Mouse (Mus musculus) regulatory T cell (primary cell): ENCODE results near the gene Sapcd1.
"Not testable (repeated sequence)": the region's sequence is repeated elsewhere in the genome, so short reads cannot be mapped to it uniquely, and the experiment has no call there.

Experiments used
- in situ Hi-C: fragments of 300-600 bp; cut with MboI, MseI; formaldehyde crosslinking; loops from one replicate; pipeline ENCODE4 v1.15.1; 2025; ENCODE audit warnings: high pct_unique_total_duplicates

Sapcd1 gene

DNA sequence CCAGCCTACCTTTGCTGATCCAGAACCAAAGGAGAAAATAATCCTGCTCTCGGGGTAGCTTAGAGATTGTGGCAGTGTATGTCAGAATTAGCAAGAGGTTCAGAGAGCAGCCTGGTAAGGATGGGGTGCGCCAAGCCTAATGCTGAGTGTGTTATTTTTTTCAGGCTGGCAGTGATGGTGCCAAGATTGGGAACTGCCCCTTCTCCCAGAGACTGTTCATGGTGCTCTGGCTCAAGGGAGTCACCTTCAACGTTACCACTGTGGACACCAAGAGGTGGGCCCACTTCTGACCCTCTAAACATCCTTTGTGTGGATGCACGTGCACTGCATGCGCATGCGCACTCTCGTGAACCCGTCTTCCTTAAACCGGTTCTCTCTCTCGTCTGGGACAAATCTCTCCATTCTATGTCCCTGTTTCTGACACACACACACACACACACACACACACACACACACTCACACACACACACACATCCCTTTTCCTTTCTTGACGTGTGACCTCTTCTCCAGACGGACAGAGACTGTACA, 24.5 kb upstream of the Sapcd1 start:
- in situ Hi-C loops: loop anchor here (5.0 kb wide), 1 partner anchor 70 kb away; the partner anchor contains the start of genes Csnk2b and Gpank1

GRCm38 (mm10) chr17:35051156-35052086, 23.6 kb upstream of the Sapcd1 start:
- in situ Hi-C loops: loop anchor here (5.0 kb wide), 1 partner anchor 71 kb away; the partner anchor contains the start of genes Csnk2b and Gpank1

DNA sequence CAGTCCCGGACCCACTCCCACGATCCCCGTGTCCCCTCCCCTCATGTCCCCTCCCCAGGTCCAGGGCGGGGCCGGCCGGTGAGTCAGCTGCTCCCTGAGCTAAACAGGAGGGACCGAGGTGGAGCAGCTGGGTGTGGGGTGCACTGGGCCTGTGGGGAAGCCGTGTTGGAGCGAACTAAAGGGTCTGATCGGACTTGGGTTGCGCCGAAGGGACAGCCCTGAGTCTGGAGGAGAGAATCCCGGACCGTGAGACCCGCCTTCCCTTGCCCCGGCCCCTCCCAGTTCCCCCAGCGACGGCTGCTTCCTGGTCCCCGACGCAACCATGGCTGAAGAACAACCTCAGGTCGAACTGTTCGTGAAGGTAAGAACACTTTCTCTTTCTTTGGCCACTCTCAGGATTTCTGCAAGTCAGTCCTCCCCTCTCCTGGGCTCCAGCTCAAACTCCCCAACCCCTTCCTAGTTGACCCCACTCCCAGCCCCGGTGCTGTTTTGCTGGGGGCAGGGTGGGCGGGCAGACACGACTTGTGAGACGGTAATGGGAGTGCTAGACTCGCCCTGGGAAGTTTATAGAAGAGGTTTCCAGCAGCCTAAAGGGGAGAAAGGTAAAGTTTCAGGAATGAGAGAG, 22.4 kb upstream of the Sapcd1 start:
- in situ Hi-C loops: loop anchor here (5.0 kb wide), 1 partner anchor 72 kb away; the partner anchor contains the start of genes Csnk2b and Gpank1

DNA sequence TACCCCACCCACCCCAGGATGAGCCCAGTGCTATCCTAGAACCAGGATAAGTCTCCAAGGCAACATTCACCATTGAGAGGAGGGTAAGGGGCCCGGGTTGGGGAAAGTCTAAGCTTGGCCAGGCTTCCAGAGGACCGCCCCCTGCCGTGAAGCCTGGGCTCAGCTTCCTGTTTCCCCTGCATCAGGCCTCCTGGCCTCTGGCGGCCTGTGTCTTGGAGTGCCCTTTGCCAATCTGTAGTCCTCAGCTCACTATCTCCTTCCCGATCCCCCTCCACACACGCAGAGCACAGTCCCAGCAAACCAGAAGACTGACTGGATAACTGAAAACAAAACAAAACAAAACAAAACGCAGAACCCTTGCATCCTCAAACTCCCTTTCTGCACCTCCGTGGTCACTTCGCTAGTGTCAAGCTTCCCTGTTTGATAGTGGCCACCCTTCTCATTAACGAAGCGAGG, 21.8 kb upstream of the Sapcd1 start, which contains the start of gene Clic1:
Gene Clic1, plus strand, starts transcription at position 406 of the 456 bp plus-strand sequence.
- in situ Hi-C loops: loop anchor here (5.0 to 10.0 kb wide), 2 partner anchors 73 to 185 kb away; partner anchors contain the start of genes Atp6v1g2, Csnk2b, Gpank1 and Nfkbil1

DNA sequence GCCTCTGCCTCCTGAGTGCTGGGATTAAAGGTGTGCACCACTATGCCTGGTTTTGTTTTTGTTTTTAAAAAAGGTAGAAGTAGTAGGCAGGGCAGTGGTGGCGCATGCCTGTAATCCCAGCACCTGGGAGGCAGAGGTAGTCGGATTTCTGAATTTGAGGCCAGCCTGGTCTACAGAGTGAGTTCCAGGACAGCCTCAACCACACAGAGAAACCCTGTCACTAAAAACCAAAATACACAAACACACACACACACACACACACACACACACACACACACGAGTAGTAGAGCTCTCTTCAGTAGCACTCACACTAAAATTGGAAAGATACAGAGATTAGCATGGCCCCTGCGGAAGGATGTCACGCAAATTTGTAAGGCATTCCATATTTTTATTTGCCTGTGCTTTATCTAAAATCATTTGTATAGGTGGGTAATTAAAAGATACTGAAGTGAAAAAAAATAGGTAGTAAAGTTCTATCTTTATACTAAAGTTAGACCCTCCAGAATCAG, 21.2 kb upstream of the Sapcd1 start:
- in situ Hi-C loops: loop anchor here (10.0 kb wide), 1 partner anchor 186 kb away; the partner anchor contains the start of genes Atp6v1g2 and Nfkbil1

- in situ Hi-C loops: loop anchor here (10.0 kb wide), 1 partner anchor 186 kb away; the partner anchor contains the start of genes Atp6v1g2 and Nfkbil1
Measured at GRCm38 (mm10) chr17:35048149-35048931, 20.5 kb upstream of the Sapcd1 start.

DNA sequence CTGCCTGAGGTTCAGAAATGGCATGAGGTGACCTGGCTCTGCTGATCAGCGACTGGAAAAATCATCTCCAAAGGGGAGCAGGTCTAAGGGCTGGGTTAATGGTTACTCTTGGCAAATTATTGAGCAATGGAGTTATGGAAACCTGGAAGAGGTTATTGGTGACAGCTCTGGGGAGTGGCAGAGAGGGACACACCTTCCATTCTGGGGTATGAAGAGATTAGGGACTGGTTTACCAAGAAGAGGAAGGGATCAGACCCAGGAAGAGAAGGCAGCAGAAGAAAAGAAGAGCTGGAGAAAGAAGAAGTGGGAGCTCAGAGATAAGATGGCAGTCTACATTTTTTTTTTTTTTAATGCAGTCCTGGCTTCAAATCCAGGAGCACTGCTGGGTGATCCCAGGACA, 19.9 kb upstream of the Sapcd1 start:
- in situ Hi-C loops: loop anchor here (10.0 kb wide), 1 partner anchor 187 kb away; the partner anchor contains the start of genes Atp6v1g2 and Nfkbil1

DNA sequence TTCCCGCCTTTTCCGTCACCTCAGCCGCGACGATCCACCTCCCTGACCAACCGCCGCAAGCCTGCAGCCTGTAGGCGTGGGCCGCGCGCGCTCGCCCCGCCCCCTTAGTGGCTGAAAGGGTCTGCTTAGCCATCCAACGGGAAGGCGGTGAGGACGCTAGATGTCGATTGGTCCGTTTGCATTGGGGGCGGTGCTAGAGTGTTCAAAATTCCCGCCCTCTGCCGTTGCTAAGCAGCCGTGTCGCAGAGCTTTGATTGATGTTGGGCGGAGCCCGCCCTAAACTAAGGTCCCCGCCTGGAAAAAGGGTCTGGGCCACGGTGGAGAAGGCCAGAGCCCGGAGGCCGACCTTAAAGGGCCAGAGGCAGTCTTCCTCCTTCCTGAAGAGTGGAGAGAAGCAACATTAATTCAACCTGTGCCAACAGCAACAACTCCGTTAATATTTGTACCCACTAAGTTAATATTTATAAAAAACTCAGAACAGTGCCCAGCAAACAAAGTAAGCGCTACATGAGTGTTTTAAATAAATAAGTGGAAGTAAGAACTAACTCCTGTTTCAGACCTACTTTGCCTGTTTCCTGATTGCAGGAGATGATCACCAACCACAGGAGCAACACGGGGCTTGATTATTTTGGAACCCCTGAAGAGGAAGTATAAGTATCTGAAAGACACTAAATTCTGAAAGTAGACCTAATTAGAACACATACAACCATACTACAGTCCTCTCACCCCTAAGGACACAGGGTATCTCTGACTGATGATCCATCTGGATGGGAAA, 19.1 kb upstream of the Sapcd1 start, which contains the start of gene Msh5:
Gene Msh5, minus strand, starts transcription at position 65 of the 775 bp plus-strand sequence.
- in situ Hi-C loops: loop anchor here (10.0 kb wide), 1 partner anchor 188 kb away; the partner anchor contains the start of genes Atp6v1g2 and Nfkbil1

DNA sequence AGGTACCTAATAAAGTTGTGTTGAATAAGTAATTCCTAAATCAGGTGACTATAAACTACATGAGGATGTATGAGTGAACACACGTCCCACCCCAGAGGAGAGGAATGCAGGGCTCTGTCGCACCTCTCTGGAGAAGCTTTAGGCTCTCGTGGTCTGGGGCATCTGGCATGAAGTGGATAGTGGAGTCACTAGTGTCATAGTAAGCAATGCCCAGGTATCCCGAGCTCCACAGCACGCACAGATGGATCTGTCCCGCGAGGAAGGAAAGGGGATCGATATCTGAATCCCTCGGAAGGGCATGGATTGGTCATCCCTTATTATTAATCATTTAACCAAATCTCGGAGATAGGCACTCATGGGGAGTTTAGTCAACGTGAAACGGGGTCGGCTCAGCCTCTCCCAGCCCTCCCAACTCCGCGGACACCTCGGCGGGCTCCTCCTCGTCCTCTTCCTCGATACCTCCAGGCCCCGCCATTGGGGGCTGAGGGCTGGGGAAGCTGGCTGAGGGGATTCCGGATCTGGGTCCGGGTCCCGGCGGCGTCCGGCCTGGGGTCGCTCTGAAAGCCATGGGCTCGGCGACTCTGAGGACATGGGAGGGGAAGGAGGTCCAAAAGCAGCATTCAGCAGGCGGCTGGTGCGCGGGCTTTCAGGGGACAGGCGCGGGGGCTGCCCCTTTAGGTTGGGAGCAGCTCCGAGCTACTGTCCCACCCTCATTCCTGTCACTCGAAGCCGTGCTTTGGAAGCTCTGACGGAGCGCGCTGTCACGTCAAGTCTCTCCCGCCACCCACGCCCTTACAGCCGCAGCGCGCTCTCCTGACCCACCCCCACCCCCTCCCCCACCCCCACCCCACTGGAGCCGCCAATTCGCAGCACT, 18.2 kb upstream of the Sapcd1 start:
- in situ Hi-C loops: loop anchor here (10.0 kb wide), 1 partner anchor 189 kb away; the partner anchor contains the start of genes Atp6v1g2 and Nfkbil1

GRCm38 (mm10) chr17:35044904-35045806, 17.3 kb upstream of the Sapcd1 start:
- in situ Hi-C loops: loop anchor here (10.0 kb wide), 1 partner anchor 190 kb away; the partner anchor contains the start of genes Atp6v1g2 and Nfkbil1

DNA sequence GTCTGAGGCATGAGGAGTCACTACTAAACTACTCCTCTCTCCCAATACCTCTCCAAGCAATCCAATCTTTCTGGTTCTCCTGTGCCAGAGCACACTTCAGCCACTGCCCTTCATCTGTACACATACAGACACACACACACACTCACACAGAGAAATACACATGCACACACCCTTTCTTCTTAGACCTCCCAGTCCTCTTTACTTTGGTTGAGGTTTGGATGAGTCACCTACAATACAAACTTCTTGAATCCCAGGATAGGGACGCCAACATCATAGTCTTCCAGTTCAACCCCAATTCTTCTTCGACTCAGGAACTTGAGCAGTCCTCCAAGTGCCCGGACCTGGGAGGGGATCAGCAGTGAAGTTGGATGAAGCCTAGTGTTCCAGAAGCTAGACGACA, 16.0 kb upstream of the Sapcd1 start:
- in situ Hi-C loops: loop anchor here (10.0 kb wide), 1 partner anchor 191 kb away; the partner anchor contains the start of genes Atp6v1g2 and Nfkbil1

GRCm38 (mm10) chr17:35039121-35039873, 11.5 kb upstream of the Sapcd1 start:
- in situ Hi-C loops: no loop called here

DNA sequence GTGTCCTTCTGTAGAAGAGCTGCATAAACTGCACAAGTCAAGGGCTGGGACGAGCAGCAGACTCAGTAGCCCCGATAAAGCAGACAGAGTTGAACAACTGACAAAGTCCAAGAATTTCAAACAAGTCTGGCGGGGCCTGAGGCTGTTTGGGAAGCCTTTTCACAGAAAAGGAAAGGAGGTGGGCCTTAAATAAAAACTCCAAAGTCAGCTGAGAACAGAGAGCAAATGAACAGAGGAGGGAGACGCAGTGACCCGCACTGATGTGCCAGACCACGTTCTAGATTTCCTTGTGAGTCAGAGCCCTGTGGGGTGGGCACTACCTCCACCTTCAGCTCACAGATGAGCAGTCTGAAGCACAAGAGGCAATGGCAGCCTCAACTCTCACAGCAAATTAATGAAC, 7.1 kb upstream of the Sapcd1 start:
- in situ Hi-C loops: no loop called here

- in situ Hi-C loops: not testable (repeated sequence)
Measured at GRCm38 (mm10) chr17:35033703-35034102, 5.9 kb upstream of the Sapcd1 start.

GRCm38 (mm10) chr17:35032323-35032870, 4.6 kb upstream of the Sapcd1 start:
- in situ Hi-C loops: no loop called here

- in situ Hi-C loops: no loop called here
Measured at GRCm38 (mm10) chr17:35031880-35032279, 4.1 kb upstream of the Sapcd1 start.
